10 mouse cellular contexts compared by ENCODE assay signal in genomic region chr7:44655504-44655903, GRCm38 (mm10). TPM values are rescaled to one million over a fixed set of nuclear protein-coding genes. Genes with fewer than 3 reads are reported as not detected.
A peak's percentile ranks its signal among the peaks of the same experiment; 100 is the strongest.
DNase-seq lines count a peak whose midpoint lies in the region; ATAC-seq and TF ChIP-seq lines count a peak whose summit lies in the region.
"Had no signal": no experiment of that assay in that cellular context is flagged by ENCODE, and none has a peak within 500 bp of the region (broad histone marks: within the 10 kb centered on the region; RNA-seq: fewer than 3 reads in every experiment).

No protein-coding gene starts in this region.

- no peak overlapping the region for H3K4me3 ChIP-seq in layer of hippocampus, adult 2 months
- H3K4me3 ChIP-seq in ES-Bruce4 (ENCODE audit: low read depth, low read length), result no peak overlapping the region
- H3K4me3 ChIP-seq: neural tube, embryonic 13.5 days had no signal

- no peaks in the 10 kb centered on the region for H3K9me3 ChIP-seq in ES-Bruce4 (replicated peaks; ENCODE audit: control insufficient read depth, insufficient read depth, low read length, poor library complexity, severe bottlenecking)
- H3K9me3 ChIP-seq: neural tube, embryonic 13.5 days had no signal

- TF ChIP-seq EP300 in ES-Bruce4 (IDR thresholded peaks at IDR 0.05; ENCODE audit: insufficient read depth, low read depth, low read length), result 0 out of 2 replicates have a peak, but pooled peaks have one; percentile 9

- no peaks in the 10 kb centered on the region for H3K4me1 ChIP-seq in ES-Bruce4 (ENCODE audit: control insufficient read depth, insufficient read depth, low read length)
- H3K4me1 ChIP-seq: neural tube, embryonic 13.5 days had no signal

- no peak overlapping the region for H3K27ac ChIP-seq in layer of hippocampus, adult 2 months
- no peak overlapping the region for H3K27ac ChIP-seq in ES-Bruce4 (ENCODE audit: insufficient read depth, low read length)
- H3K27ac ChIP-seq: neural tube, embryonic 13.5 days had no signal

- peak; percentile 88 for TF ChIP-seq CTCF in layer of hippocampus, adult 2 months (conservative IDR thresholded peaks at IDR 0.05)
- peak; percentile 97 for TF ChIP-seq CTCF in ES-Bruce4 (IDR thresholded peaks at IDR 0.05; ENCODE audit: low read depth, low read length)

- H3K27me3 ChIP-seq in ES-Bruce4 (ENCODE audit: control insufficient read depth, insufficient read depth, low read length, poor library complexity, severe bottlenecking), result no peaks in the 10 kb centered on the region

- TF ChIP-seq POLR2A in ES-Bruce4 (IDR thresholded peaks at IDR 0.05; ENCODE audit: insufficient read depth, low read length), result no peak

- H3K36me3 ChIP-seq in ES-Bruce4 (ENCODE audit: control insufficient read depth, insufficient read depth, low read length, poor library complexity, severe bottlenecking), result no peaks in the 10 kb centered on the region
- H3K36me3 ChIP-seq: neural tube, embryonic 13.5 days had no signal

- H3K9ac ChIP-seq in ES-Bruce4 (ENCODE audit: low read depth, poor library complexity, severe bottlenecking), result no peak overlapping the region
- H3K9ac ChIP-seq: neural tube, embryonic 13.5 days had no signal

- DNase-seq in layer of hippocampus, adult 2 months (ENCODE audit: low spot score in 2 of 2), result peak in 1 of 2 experiments; percentile 62
- DNase-seq in layer of hippocampus, adult 9-10 months (ENCODE audit: low spot score), result no peak
- peak; percentile 56 to 84 for DNase-seq in adrenal gland, adult (ENCODE audit: inconsistent age in 2 of 2, low spot score in 1 of 2)
- DNase-seq in embryo, embryonic 11 days, result peak; percentile 62
- peak; percentile 47 to 80 for DNase-seq in kidney, postnatal 36 days
- peak; percentile 66 for DNase-seq in retina, postnatal 7 days (ENCODE audit: low read depth, low spot score)

- ATAC-seq in frontal cortex, adult (ENCODE audit: low TSS enrichment), result no peak; the same call in 1 of the 2 replicates

RNA-seq across cellular contexts. Expression of gene Myh14, which starts 15.1 kb away (rescaled TPM):
- 10 to 100 TPM; 30.4 TPM for total RNA-seq in layer of hippocampus, adult 2 months (2021)
- polyA plus RNA-seq in ES-Bruce4 (2011; ENCODE audit: insufficient read depth, insufficient read length, low read depth, missing spikeins), result 14.7 and 16.5 TPM in 2 replicates

RNA-seq across cellular contexts. Expression of gene Izumo2, which starts 53.0 kb away (rescaled TPM):
- total RNA-seq in layer of hippocampus, adult 2 months (2021), result not detected
- polyA plus RNA-seq in ES-Bruce4 (2011; ENCODE audit: insufficient read depth, insufficient read length, low read depth, missing spikeins), result 1.8 and 2.2 TPM in 2 replicates
- polyA plus RNA-seq: heart, embryonic 14.5 days; neural tube, embryonic 13.5 days had no signal
